Mouse (Mus musculus) hindbrain, embryonic 11.5 days (tissue): ENCODE results near the gene Tmem50a. TPM values are rescaled to one million over a fixed set of nuclear protein-coding genes. Genes with fewer than 3 reads are reported as not detected.

Experiments used
- ATAC-seq: fragments of 200-750 bp; cut with Nextera tagmentation; 2 replicates; pipeline ENCODE4 v1.8.0; 2017; ENCODE audit warnings: mild to moderate bottlenecking, moderate TSS enrichment, moderate library complexity; ENCODE audit not compliant: low FRiP score
- DNase-seq: peaks from one replicate; pipeline ENCODE4 v3.0.0-alpha.2; 2015; ENCODE audit warnings: low spot score
- H3K27ac ChIP-seq: fragments of 300-500 bp; sonication (generic); 2 replicates; pipeline ENCODE4 v1.5.1; 2014; ENCODE audit warnings: mild to moderate bottlenecking, low read depth, low read length
- H3K27me3 ChIP-seq: fragments of 300-500 bp; sonication (generic); 2 replicates; pipeline ENCODE4 v1.6.1; 2014; ENCODE audit warnings: mild to moderate bottlenecking, low read length, moderate library complexity, mixed read lengths; ENCODE audit not compliant: control insufficient read depth, insufficient read depth
- H3K36me3 ChIP-seq: fragments of 300-500 bp; sonication (generic); 2 replicates; pipeline ENCODE4 v1.6.1; 2014; ENCODE audit warnings: mild to moderate bottlenecking, low read length, moderate library complexity, mixed read lengths; ENCODE audit not compliant: control insufficient read depth, insufficient read depth
- H3K4me1 ChIP-seq: fragments of 300-500 bp; sonication (generic); replicated peaks from 2 replicates; pipeline ENCODE4 v1.6.1; 2014; ENCODE audit warnings: low read length, mixed read lengths; ENCODE audit not compliant: control insufficient read depth, insufficient read depth
- H3K4me2 ChIP-seq: fragments of 300-500 bp; sonication (generic); replicated peaks from 2 replicates; pipeline ENCODE4 v1.6.1; 2014; ENCODE audit warnings: mild to moderate bottlenecking, low read depth, low read length
- H3K4me3 ChIP-seq: fragments of 300-500 bp; sonication (generic); 2 replicates; pipeline ENCODE4 v1.5.1; 2014; ENCODE audit warnings: low read depth, low read length
- H3K9ac ChIP-seq: fragments of 300-500 bp; sonication (generic); 2 replicates; pipeline ENCODE4 v1.6.1; 2014; ENCODE audit warnings: low read depth, low read length
- H3K9me3 ChIP-seq: fragments of 300-500 bp; sonication (generic); 2 replicates; pipeline ENCODE4 v1.6.1; 2016; ENCODE audit warnings: low read length; ENCODE audit not compliant: control insufficient read depth
- WGBS: fragments of 180-500 bp; shearing (Covaris S2); extraction: QIAGEN DNeasy Blood & Tissue Kit; methylation state at CpG from one replicate; pipeline ENCODE4 v1.1.7; 2014; 5-methylcytosine and 5-hydroxymethylcytosine counted together
- polyA plus RNA-seq: library from polyadenylated mRNA; unstranded; fragments of >200 nt; fragmentation: Nextera tagmentation; extraction: Ambion mirVana; gene quantifications from 2 replicates; pipeline ENCODE4 v1.2.1, GENCODE M21; 2014

Gene Tmem50a
- polyA plus RNA-seq, 1 experiment from 2014 or later: 167 TPM

- no peak for ATAC-seq
- no peak overlapping the region for H3K9ac ChIP-seq
- H3K27me3 ChIP-seq: peaks cover 20% of the 10 kb centered on the region
- no peak for DNase-seq
- H3K9me3 ChIP-seq: no peaks in the 10 kb centered on the region
- H3K27ac ChIP-seq: no peak overlapping the region
- no peak overlapping the region for H3K4me2 ChIP-seq
- no peaks in the 10 kb centered on the region for H3K4me1 ChIP-seq
- WGBS: 80% methylated on average over 6 of the region's 6 CpGs
- H3K4me3 ChIP-seq: no peak overlapping the region
- H3K36me3 ChIP-seq: no peaks in the 10 kb centered on the region
These were observed 49.5 kb downstream of the Tmem50a start for GRCm38 (mm10) chr4:134865340-134865739.

- H3K4me3 ChIP-seq: no peak within 1 kb of the TSS
- H3K27me3 ChIP-seq: peaks cover 10% of the 10 kb centered on the region
- WGBS: 73% methylated on average over 14 of the region's 14 CpGs
- H3K4me2 ChIP-seq: no peak within 1 kb of the TSS
- DNase-seq (no peak), ATAC-seq (no peak)
- H3K36me3 ChIP-seq: no peaks in the 10 kb centered on the region
- H3K4me1 ChIP-seq: no peaks in the 10 kb centered on the region
- H3K9me3 ChIP-seq: no peaks in the 10 kb centered on the region
- no peak within 1 kb of the TSS for H3K9ac ChIP-seq
- H3K27ac ChIP-seq: no peak within 1 kb of the TSS; the same call in 1 of the 2 replicates
These were observed 50.7 kb downstream of the Tmem50a start, which contains the start of gene Rhd for GRCm38 (mm10) chr4:134863937-134864729. Gene Rhd, plus strand, starts transcription at chr4:134864536.

GRCm38 (mm10) chr4:134862996-134863395 is 51.8 kb downstream of the Tmem50a start:
- no peak for DNase-seq
- 85% methylated on average over 7 of the region's 7 CpGs for WGBS
- H3K36me3 ChIP-seq: no peaks in the 10 kb centered on the region
- ATAC-seq: no peak
- no peak overlapping the region for H3K9ac ChIP-seq
- H3K9me3 ChIP-seq: no peaks in the 10 kb centered on the region
- H3K4me3 ChIP-seq: no peak overlapping the region
- H3K27me3 ChIP-seq: 0 out of 2 replicates have a peak, but pooled peaks cover 1% of the 10 kb centered on the region
- H3K4me1 ChIP-seq: no peaks in the 10 kb centered on the region
- H3K27ac ChIP-seq: no peak overlapping the region
- H3K4me2 ChIP-seq: no peak overlapping the region

- no peak for DNase-seq
- Histone ChIP-seq H3K27ac (no peak overlapping the region), H3K36me3 (no peaks in the 10 kb centered on the region), H3K27me3 (no peaks in the 10 kb centered on the region), H3K4me3 (no peak overlapping the region), H3K9ac (no peak overlapping the region), H3K9me3 (no peaks in the 10 kb centered on the region), H3K4me2 (no peak overlapping the region), H3K4me1 (no peaks in the 10 kb centered on the region)
- no peak for ATAC-seq
- 87% methylated on average over 6 of the region's 6 CpGs for WGBS
These were observed 52.9 kb downstream of the Tmem50a start for GRCm38 (mm10) chr4:134861884-134862283.

- H3K36me3 ChIP-seq: no peaks in the 10 kb centered on the region
- no peak overlapping the region for H3K4me3 ChIP-seq
- WGBS: 82% methylated on average over 4 of the region's 4 CpGs
- H3K27ac ChIP-seq: no peak overlapping the region
- 0 out of 2 replicates have a peak, but pooled peaks cover 5% of the 10 kb centered on the region for H3K27me3 ChIP-seq
- no peak overlapping the region for H3K9ac ChIP-seq
- no peaks in the 10 kb centered on the region for H3K4me1 ChIP-seq
- ATAC-seq (no peak), DNase-seq (no peak)
- no peaks in the 10 kb centered on the region for H3K9me3 ChIP-seq
- no peak overlapping the region for H3K4me2 ChIP-seq
These were observed 56.3 kb downstream of the Tmem50a start for GRCm38 (mm10) chr4:134858494-134858893.

- H3K36me3 ChIP-seq: no peaks in the 10 kb centered on the region
- no peak overlapping the region for H3K4me3 ChIP-seq
- no peak overlapping the region for H3K9ac ChIP-seq
- H3K4me1 ChIP-seq: no peaks in the 10 kb centered on the region
- no peak overlapping the region for H3K27ac ChIP-seq
- 0 out of 2 replicates have a peak, but pooled peaks cover 5% of the 10 kb centered on the region for H3K27me3 ChIP-seq
- no peak for ATAC-seq
- 39% methylated on average over 5 of the region's 5 CpGs for WGBS
- H3K4me2 ChIP-seq: no peak overlapping the region
- no peak for DNase-seq
- no peaks in the 10 kb centered on the region for H3K9me3 ChIP-seq
These were observed 58.3 kb downstream of the Tmem50a start for GRCm38 (mm10) chr4:134856501-134856900.

GRCm38 (mm10) chr4:134856056-134856455 is 58.8 kb downstream of the Tmem50a start:
- 57% methylated on average over 5 of the region's 5 CpGs for WGBS
- no peak overlapping the region for H3K4me3 ChIP-seq
- no peak overlapping the region for H3K4me2 ChIP-seq
- no peaks in the 10 kb centered on the region for H3K9me3 ChIP-seq
- H3K27me3 ChIP-seq: 0 out of 2 replicates have a peak, but pooled peaks cover 5% of the 10 kb centered on the region
- no peaks in the 10 kb centered on the region for H3K4me1 ChIP-seq
- H3K36me3 ChIP-seq: no peaks in the 10 kb centered on the region
- DNase-seq (no peak), ATAC-seq (no peak)
- no peak overlapping the region for H3K27ac ChIP-seq
- no peak overlapping the region for H3K9ac ChIP-seq

GRCm38 (mm10) chr4:134855371-134855770 is 59.5 kb downstream of the Tmem50a start:
- Histone ChIP-seq H3K4me2 (no peak overlapping the region), H3K9me3 (no peaks in the 10 kb centered on the region), H3K27ac (no peak overlapping the region), H3K36me3 (no peaks in the 10 kb centered on the region), H3K4me1 (no peaks in the 10 kb centered on the region), H3K4me3 (no peak overlapping the region), H3K27me3 (0 out of 2 replicates have a peak, but pooled peaks cover 5% of the 10 kb centered on the region), H3K9ac (no peak overlapping the region)
- ATAC-seq (no peak), DNase-seq (no peak)
- 51% methylated on average over 3 of the region's 3 CpGs for WGBS
